Mouse (Mus musculus) neural tube, embryonic 10.5 days (tissue): ENCODE measurements around the gene Dock2.
"Not testable (repeated sequence)": the region's sequence is repeated elsewhere in the genome, so short reads cannot be mapped to it uniquely, and the experiment has no call there.

ENCODE experiments used
- DNase-seq: peaks from one replicate; pipeline ENCODE4 v3.0.0-alpha.2; 2017; ENCODE audit warnings: low spot score; ENCODE audit errors: extremely low spot score

The Dock2 gene

GRCm38 (mm10) chr11:34783587-34784043, at the start of gene Dock2:
Gene Dock2 (minus strand): TSS chr11:34783892.
- no peak for DNase-seq

- no peak for DNase-seq
Measured at GRCm38 (mm10) chr11:34832678-34833077, 49.0 kb upstream of the Dock2 start.

- DNase-seq: no peak
Measured at GRCm38 (mm10) chr11:34827803-34828202, 44.1 kb upstream of the Dock2 start.

GRCm38 (mm10) chr11:34826940-34827339, 43.2 kb upstream of the Dock2 start:
- no peak for DNase-seq

GRCm38 (mm10) chr11:34824791-34825190, 41.1 kb upstream of the Dock2 start:
- no peak for DNase-seq

GRCm38 (mm10) chr11:34814767-34815166, 31.1 kb upstream of the Dock2 start:
- DNase-seq: no peak

- no peak for DNase-seq
Measured at GRCm38 (mm10) chr11:34814319-34814718, 30.6 kb upstream of the Dock2 start.

GRCm38 (mm10) chr11:34805026-34805425, 21.3 kb upstream of the Dock2 start:
- not testable (repeated sequence) for DNase-seq

- not testable (repeated sequence) for DNase-seq
Measured at GRCm38 (mm10) chr11:34798066-34798465, 14.4 kb upstream of the Dock2 start.

GRCm38 (mm10) chr11:34796097-34796496, 12.4 kb upstream of the Dock2 start:
- no peak for DNase-seq

- no peak for DNase-seq
Measured at GRCm38 (mm10) chr11:34791872-34792271, 8.2 kb upstream of the Dock2 start.

- no peak for DNase-seq
Measured at GRCm38 (mm10) chr11:34784864-34785263, 1.2 kb upstream of the Dock2 start.

- no peak for DNase-seq
Measured at GRCm38 (mm10) chr11:34782516-34783430, 919 bp downstream of the Dock2 start.

GRCm38 (mm10) chr11:34780786-34781185, 2.9 kb downstream of the Dock2 start:
- no peak for DNase-seq

GRCm38 (mm10) chr11:34779966-34780365, 3.7 kb downstream of the Dock2 start:
- DNase-seq: no peak

- no peak for DNase-seq
Measured at GRCm38 (mm10) chr11:34778351-34778750, 5.3 kb downstream of the Dock2 start.

GRCm38 (mm10) chr11:34777529-34777928, 6.2 kb downstream of the Dock2 start:
- no peak for DNase-seq

- DNase-seq: no peak
Measured at GRCm38 (mm10) chr11:34776054-34776453, 7.6 kb downstream of the Dock2 start.

- no peak for DNase-seq
Measured at GRCm38 (mm10) chr11:34774636-34775035, 9.1 kb downstream of the Dock2 start.

- DNase-seq: no peak
Measured at GRCm38 (mm10) chr11:34773304-34773895, 10.3 kb downstream of the Dock2 start.

GRCm38 (mm10) chr11:34771221-34771986, 12.3 kb downstream of the Dock2 start:
- peak; percentile 21 for DNase-seq

GRCm38 (mm10) chr11:34770666-34771065, 13.0 kb downstream of the Dock2 start:
- DNase-seq: no peak
